Mouse (Mus musculus) olfactory bulb, adult 2 months (tissue): ENCODE data around the gene Gabbr1. TPM values are rescaled to one million over a fixed set of nuclear protein-coding genes. Genes with fewer than 3 reads are reported as not detected.

ENCODE experiments used
- H3K27ac ChIP-seq: fragments of 200-500 bp; 2 replicates; pipeline ENCODE4 v1.5.1; 2012; ENCODE audit warnings: low read depth, low read length; ENCODE audit not compliant: insufficient read depth
- H3K4me1 ChIP-seq: fragments of 200-500 bp; 2 replicates; pipeline ENCODE4 v1.6.1; 2012; ENCODE audit warnings: low read length; ENCODE audit not compliant: control insufficient read depth, insufficient read depth
- H3K4me3 ChIP-seq: fragments of 200-500 bp; 2 replicates; pipeline ENCODE4 v1.5.1; 2012; ENCODE audit warnings: mild to moderate bottlenecking, low read depth, low read length, moderate library complexity; ENCODE audit not compliant: insufficient read depth
- CTCF ChIP-seq: fragments of 200-500 bp; IDR thresholded peaks from 2 replicates; pipeline ENCODE4 v1.5.1; 2012; ENCODE audit warnings: low read depth, mild to moderate bottlenecking, low read length, moderate library complexity; ENCODE audit not compliant: insufficient read depth
- POLR2A ChIP-seq: fragments of 200-500 bp; IDR thresholded peaks from 2 replicates; pipeline ENCODE4 v1.6.1; 2012; ENCODE audit warnings: mild to moderate bottlenecking, low read depth, low read length, moderate library complexity; ENCODE audit not compliant: insufficient read depth
- whole genome bisulfite sequencing: fragments of 180-500 bp; shearing (Covaris S2); methylation state at CpG from one replicate; pipeline ENCODE4 v1.1.7; 2018; 5-methylcytosine and 5-hydroxymethylcytosine counted together
- polyA plus RNA-seq: library from polyadenylated mRNA; stranded (reverse); fragments of >200 nt; gene quantifications from 2 replicates; pipeline ENCODE4 v1.2.4, GENCODE M21; 2012; ENCODE audit warnings: low replicate concordance; ENCODE audit not compliant: missing spikeins, insufficient read depth, insufficient read length

The Gabbr1 gene
- 220 and 221 TPM in 2 replicates for polyA plus RNA-seq

DNA sequence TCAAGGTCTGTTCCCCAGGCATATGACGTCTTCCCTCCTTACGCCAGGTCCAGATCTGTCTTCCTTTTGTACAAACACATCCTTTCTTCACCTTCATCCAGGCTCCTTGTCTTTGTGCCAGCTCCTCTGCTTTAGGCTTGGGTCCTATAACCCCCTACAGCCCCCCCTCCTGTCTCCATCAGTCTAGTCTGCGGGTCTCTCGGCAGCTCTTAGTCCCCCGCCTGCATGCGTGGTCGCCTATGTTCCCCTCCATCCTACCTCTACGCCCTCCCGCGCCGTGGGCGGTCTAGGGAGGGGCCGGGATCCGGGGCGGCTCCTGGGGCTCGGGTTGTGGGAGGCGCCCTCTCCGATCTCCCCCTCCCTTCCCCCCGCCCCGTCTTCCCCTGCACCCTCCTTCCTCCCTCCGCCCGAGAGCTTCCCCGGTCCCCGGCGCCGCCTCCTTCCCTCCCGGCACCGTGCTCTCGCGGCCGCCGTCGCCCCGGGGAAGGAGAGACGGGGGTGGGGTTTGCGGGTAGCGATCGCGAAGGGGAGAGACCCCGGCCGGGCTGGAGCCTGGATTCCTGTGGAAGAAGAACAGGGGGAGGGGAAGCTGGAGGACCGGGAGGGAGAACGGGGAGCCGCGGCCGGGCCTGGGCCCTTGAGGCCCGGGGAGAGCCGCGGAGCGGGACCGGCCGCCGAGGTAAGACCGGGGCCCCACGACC lies at the start of gene Gabbr1:
Gene Gabbr1, plus strand, starts transcription at position 356 of the 701 bp plus-strand sequence.
- H3K27ac ChIP-seq = peak within 1 kb of the TSS; percentile 74
- TF ChIP-seq POLR2A (peak; percentile 64; the same call in 1 of the 2 replicates), CTCF (no peak)
- WGBS = 2% methylated on average over 51 of the region's 55 CpGs
- peaks cover 20% of the 10 kb centered on the region for H3K4me1 ChIP-seq
- H3K4me3 ChIP-seq = peak within 1 kb of the TSS; percentile 95

DNA sequence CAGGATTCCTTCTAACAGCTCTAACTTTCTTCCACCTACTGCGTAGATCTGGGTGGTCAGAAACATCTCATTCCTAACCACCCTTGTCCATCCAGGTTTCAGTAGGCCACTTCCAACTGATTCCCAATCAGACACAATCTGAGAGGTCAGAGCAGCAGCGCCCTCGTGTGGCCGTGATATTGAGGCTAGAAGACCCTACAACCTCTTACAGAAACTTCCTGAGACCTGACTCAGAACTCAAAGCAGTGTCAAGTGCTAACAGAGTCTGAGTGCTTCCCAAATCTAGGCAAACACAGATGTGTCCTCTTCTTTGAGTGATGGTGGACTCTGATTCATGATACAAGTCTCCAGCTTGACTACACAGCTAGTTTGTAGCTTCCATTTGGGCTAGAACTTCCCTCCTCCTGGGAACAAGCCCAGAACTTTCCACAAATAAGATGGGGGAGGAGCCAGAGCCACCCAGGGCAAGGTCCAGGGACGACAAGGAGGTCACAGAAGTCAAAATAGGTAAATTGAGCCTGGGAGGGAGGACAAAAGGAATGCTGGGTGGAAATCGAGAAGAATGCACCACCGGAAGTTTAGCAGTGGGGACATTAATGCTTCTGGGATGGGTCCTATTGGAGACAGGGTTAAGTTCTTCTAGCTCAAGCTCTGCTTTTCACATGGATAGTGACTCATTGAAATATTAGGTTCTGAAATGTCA lies 48.6 kb upstream of the Gabbr1 start:
- no peaks in the 10 kb centered on the region for H3K4me1 ChIP-seq
- TF ChIP-seq POLR2A (no peak), CTCF (no peak)
- no peak overlapping the region for H3K27ac ChIP-seq
- H3K4me3 ChIP-seq = no peak overlapping the region
- WGBS = 33% methylated on average over 7 of the region's 7 CpGs

DNA sequence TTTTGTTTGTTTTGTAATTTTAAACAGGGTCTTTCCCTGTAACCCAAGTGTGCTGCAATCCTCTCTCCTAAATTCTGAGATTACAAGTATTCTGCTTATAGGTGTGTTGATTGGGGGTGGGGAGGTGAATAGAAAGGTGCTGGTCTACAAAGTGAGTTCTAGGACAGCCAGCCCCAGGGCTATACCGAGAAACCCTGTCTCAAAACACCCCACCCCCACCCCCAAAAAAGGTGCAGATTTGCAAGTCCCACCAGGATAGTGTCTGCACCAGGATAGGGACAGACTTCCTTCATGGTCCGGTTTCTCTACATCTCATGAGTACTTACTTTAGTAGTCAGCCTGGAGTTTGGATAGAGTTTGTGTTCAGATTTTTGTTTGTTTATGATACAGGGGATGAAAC lies 47.3 kb upstream of the Gabbr1 start:
- H3K4me3 ChIP-seq = no peak overlapping the region
- TF ChIP-seq CTCF (no peak), POLR2A (no peak)
- H3K27ac ChIP-seq = no peak overlapping the region
- peaks cover 8% of the 10 kb centered on the region for H3K4me1 ChIP-seq
- 86% methylated on average over 2 of the region's 2 CpGs for WGBS

DNA sequence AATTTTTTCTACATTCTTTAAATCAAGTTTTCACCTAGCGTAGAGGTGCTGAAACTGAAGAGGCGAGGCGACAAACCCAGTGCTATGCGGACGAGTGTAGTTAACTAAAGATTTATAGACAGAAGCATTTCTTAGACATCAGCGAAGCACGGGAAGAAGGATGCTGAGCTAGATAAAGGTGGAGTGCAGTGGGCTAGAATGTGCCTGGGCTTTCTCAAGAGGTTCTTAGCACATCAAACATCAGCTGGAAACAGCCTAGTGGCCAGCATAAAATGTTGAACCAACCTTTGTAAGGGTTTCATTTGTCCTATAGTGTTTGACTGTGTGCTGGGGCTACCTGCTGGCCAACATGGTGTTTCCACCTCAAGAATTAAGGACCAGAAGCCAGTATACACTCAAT lies 44.9 kb upstream of the Gabbr1 start, which contains the start of gene Zfp57:
Gene Zfp57, plus strand, starts transcription at position 301 of the 400 bp plus-strand sequence.
- no peak within 1 kb of the TSS for H3K4me3 ChIP-seq
- WGBS = 98% methylated on average over 7 of the region's 7 CpGs
- no peak within 1 kb of the TSS for H3K27ac ChIP-seq
- no peak for TF ChIP-seq CTCF
- no peak for TF ChIP-seq POLR2A
- peaks cover 8% of the 10 kb centered on the region for H3K4me1 ChIP-seq

DNA sequence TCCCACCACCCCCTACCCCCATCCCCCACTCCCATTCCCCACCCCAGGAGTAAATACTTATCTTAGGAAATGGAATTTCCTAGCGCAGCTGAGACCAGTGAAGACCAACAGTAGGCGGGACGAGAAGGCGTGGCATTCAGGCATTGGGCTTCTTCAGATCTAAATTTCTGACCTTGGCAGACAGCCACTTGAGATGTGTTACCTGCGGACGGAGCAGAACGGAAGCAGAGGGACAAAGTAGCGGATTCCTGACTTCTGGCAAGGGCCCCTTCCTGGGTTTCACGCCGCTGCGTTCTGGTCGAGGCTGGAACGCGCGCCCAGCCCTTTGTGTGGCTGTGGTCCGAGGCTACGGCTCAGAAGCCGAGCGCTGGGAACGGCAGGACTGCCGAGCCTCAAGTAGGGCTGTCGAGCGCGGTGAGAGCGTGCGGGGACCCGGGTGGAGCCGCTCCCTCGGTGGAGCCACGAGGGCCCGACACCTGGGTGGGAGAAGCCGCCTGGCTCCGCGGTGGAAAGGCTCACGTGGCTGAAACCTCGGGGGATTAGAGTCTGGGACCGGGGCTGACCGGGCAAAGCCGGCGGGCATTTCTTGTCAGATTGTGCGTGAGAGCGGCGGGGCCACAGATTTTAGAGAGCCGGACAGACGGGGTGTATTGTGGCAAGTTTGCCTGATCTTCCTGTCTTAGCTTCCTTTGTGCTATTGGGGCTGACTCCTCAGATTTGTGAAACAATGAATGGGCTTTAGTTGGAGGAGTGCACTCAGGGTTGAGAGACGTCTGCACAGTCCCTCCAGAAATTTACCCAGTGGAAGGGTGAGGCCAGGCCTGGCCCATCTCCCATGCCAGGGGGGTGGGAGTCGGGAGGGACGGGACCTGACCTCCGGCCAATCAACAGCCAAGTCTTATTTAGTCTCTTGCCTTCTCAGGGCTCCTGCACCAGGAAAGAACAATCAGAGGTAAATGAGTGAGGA lies 43.1 kb upstream of the Gabbr1 start:
- Histone ChIP-seq H3K4me1 (peaks cover 8% of the 10 kb centered on the region), H3K27ac (peak overlapping the region; percentile 75), H3K4me3 (peak overlapping the region; percentile 63)
- WGBS = 1% methylated on average over 49 of the region's 49 CpGs
- no peak for TF ChIP-seq POLR2A
- TF ChIP-seq CTCF = no peak

DNA sequence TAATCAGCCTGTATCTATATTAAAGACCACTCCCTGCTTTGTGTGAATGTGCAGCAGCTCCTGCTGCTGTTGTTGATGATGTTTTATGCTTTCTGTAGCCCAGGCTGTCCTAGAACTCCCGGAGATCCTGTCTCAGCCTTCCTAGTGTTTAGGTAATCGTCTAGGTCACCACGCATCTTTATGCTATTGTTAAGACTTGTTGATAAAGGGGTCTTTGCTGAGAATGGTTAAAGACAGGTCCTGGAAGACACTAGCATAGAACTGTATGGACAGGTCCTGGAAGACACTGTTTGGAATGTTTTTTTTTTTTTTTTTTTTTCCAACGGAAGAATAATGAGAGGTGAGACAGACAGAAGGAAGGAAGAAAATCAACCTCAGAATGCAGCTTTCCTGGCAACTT lies 42.4 kb upstream of the Gabbr1 start:
- no peak overlapping the region for H3K27ac ChIP-seq
- TF ChIP-seq POLR2A (no peak), CTCF (no peak)
- no peak overlapping the region; the same call in 1 of the 2 replicates for H3K4me3 ChIP-seq
- 28% methylated on average over 4 of the region's 4 CpGs for WGBS
- peaks cover 8% of the 10 kb centered on the region for H3K4me1 ChIP-seq

DNA sequence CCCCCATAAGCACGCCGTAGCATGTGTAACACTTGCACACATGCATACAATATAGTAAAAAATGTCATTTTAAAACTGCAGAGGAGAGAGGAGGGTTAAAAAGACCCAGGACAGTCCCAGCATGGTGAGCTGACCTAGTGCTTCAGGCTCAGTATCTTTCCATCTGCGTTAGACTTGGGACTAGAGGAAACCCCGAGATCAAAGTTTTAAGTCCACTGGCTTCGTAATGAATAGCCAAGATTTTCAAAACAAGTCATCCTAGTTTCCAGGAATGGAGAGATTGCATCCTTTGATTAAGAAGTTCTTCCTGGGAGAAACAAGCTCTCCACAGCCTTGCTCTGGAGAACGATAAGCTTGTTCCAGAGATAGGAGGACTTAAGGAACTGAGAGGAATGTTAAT lies 37.6 kb upstream of the Gabbr1 start:
- no peak overlapping the region for H3K27ac ChIP-seq
- H3K4me3 ChIP-seq = no peak overlapping the region
- no peaks in the 10 kb centered on the region for H3K4me1 ChIP-seq
- no peak for TF ChIP-seq CTCF
- no peak for TF ChIP-seq POLR2A
- 93% methylated on average over 6 of the region's 6 CpGs for WGBS

DNA sequence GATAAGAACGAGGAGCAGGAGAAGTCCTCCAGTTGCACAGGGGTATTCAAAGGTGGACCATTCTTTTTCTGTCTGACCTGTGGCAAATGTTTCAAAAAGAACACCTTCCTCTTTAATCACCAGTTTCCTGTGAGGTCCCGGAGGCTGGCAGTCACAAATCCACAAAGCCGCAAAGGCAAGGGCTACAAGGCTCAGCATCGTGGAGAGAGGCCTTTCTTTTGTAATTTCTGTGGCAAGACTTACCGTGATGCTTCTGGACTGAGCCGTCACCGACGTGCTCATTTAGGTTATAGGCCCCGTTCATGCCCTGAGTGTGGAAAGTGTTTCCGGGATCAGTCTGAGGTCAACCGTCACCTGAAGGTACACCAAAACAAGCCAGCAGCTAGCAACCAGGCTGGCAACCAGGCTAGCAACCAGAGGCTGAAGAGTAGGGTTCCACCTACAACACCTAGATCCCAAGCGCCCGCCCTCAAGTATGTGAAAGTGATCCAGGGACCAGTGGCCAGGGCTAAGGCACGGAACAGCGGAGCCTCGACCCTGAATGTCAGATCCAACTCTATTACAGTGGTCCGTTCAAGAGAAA lies 36.2 kb upstream of the Gabbr1 start:
- TF ChIP-seq CTCF (no peak), POLR2A (no peak)
- Histone ChIP-seq H3K4me3 (no peak overlapping the region), H3K27ac (no peak overlapping the region), H3K4me1 (no peaks in the 10 kb centered on the region)
- whole genome bisulfite sequencing = 92% methylated on average over 17 of the region's 17 CpGs
